Mouse (Mus musculus): ENCODE data around the gene Dab2ip.

Dab2ip gene

DNA sequence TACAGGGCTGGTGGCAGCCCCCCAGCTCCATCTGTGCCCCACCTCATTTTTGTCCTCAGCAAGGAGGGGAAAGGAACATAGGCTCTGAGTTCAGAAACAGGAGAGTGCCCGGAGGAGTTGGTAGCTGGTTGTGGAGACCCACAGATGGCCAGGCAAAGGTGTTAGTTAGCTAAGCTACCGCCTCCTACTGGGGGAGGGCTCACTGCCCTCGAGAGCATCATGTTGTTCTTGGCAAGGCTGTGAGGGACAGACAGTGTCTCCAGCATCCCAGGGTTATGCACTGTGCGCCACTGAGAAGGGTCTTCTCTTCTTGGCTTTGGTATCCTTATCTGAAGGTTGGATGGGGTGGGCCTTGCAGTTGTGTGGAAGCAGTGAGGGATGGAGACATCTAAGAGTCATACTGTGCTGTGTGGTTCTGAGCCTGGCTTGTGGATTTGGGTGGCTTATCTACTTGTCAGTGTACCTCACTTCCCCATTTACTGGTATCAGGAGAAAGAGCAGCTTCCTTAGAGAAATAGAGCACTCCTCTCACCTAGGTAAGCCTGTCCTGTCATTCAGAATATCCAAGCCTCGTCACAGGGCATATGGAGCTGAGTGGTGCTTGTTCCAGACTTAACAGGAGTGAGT is 66.4 kb downstream of the Dab2ip start:
- no peak for DNase-seq

GRCm38 (mm10) chr2:35625007-35625380 is 66.9 kb downstream of the Dab2ip start:
- DNase-seq, result no peak

DNA sequence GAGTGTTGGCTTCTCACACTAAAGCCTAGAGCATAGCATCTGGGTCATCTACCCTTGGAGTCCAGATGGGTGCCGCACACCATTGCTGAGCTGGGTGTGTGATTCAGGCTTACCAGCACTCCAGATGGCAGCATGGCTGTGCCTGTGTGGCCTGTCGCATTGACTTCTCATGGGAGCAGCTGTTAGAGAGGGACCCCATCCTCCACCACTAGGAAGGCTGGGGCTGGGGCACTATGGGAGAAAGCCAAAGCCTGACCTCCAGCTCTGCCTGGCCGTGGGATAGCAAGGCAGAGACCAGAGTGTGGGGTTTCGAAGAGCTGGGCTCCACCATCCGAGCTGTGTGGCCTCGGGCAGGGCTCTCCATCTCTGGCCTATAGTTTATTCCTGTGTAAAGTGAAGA is 67.5 kb downstream of the Dab2ip start:
- no peak for DNase-seq

GRCm38 (mm10) chr2:35626181-35626727 is 68.2 kb downstream of the Dab2ip start:
- DNase-seq, result no peak

DNA sequence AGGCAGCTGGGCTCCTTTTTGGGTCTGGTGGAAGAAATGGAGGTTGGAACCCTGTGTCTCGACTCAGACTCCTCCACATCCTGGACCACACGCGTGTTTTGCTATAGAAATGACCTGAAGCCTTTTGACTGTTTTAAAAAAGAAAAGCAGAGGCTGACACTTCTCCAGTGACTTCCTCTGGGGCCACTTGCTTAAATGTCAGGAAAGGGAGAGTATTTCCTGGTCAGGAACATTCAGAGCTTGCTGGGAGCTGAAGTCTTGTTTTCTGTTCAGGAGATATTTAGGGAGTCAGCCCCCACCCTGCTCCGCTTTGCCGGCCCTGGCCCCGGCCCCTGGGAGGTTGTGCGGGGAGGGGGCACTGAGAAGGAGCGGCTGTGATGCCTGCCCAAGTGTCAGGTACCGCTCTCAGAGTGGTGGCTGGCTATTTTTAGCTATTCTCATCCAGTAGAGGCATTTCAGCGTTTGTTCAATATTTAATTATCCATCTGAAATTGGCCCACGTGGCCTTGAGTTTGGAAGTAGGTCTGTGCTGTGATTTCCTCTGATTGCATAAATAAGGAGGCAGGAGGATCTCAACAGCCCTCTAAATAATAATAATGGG is 69.3 kb downstream of the Dab2ip start:
- DNase-seq, result no peak

DNA sequence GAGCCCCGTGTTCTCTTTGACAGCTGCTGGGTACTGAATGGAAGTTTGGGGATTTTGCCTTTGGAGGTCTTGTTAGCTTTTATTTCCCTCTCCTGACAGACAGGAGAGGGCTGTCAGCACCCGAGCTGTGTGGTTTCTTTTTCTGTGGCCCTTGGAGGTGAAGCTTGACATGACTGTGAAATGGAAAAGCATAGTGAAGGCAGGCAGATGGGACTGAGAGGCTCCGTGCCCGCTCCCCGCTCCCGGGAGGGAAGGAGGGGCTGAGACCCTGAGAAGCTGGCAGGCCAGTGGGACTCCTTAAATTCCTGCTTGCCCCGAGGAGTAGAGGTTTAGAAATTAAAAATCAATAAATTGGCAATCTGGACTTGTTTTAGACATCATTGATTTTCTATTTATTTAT is 70.0 kb downstream of the Dab2ip start:
- no peak for DNase-seq

DNA sequence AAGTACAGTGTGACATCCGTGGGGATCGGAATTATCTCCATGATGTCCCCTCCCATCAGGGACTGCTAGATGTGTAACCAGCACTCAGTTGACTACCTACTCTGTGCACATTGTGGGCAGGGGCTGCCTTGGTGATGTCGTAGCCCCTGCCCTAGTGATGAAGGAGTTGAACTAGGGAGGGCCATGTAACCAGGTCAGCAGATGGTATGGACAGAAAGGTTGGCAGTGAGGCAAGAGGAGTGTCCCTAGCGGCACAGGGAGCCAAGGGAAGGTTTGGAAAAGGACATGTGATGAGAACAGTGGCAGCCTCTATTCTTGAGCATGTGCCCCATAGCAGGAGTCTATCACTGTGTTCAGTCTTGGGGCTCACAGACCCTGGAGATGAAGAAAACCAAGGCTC is 70.6 kb downstream of the Dab2ip start:
- no peak for DNase-seq

- DNase-seq, result no peak
Observed at GRCm38 (mm10) chr2:35629126-35629525, 71.1 kb downstream of the Dab2ip start.

GRCm38 (mm10) chr2:35633392-35633791 is 75.3 kb downstream of the Dab2ip start:
- DNase-seq, result no peak

DNA sequence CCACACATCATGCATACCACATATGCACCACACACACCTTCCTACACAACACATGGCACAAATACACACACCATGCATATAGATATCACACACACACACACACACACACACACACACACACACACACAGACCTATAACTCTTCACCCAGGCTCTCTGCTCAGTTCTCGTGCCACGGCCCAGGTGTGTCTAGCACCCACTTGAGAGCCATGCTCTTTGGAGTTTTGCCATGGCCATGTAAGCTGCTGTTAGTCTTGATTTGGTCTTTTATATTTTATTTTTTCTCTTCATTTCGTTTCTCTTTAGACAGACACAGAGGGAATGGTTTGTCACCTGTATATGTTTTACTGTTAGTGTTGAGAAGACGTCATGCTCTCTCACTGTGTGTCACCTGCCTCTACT is 76.9 kb downstream of the Dab2ip start:
- DNase-seq, result no peak

GRCm38 (mm10) chr2:35635541-35635940 is 77.5 kb downstream of the Dab2ip start:
- DNase-seq, result no peak

DNA sequence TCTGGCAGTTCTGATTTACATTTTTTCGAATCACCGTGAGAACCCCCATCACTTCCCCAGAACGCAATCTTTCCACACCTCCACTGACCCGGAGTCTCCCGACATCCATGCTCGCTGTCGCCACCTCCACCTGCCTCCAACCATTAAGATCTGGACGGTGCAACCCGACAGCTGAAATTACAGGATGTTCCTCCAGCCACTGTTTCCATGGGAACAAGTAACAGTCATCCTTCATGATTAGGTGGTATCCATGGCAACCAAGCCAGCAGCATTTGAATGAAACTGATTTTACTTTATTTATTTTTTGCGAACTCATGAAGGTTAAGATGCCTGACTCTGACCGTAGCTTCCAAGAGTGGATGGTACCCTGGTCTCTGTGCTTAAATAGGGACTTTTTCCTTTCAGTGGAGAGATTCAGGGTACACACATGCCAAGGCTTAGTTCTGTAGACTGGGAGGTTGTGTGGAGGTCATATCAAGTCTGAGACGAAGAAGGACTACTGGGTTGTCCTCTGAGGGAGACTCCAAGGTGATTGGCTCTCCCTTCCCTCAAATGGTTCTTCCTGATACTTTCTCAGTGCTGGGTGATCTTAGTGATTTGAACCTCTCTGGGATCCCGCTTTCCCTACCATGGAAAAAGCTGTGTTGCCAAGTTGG is 79.9 kb downstream of the Dab2ip start:
- no peak for DNase-seq

DNA sequence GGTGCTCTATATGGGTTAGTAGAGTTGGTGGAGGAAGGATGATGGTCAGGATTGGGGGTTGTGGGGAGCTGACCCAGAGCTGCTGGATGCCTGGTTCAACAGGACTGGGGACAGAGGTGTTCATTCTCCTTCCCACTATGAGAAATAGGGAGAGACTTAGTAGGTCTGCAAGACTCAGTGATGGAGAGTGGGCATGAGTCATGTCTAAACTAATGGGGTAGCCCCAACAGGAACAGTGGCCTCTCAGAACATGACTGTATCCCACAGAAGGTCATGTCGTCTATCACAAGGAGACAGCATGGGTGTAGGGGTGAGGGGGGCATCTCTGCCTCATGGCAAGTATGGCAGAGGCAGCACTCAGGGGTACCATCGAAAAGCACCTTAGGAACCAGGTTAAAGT is 81.7 kb downstream of the Dab2ip start:
- DNase-seq, result no peak

GRCm38 (mm10) chr2:35640576-35640975 is 82.5 kb downstream of the Dab2ip start:
- DNase-seq, result peak; percentile 57

- no peak for DNase-seq
Observed at GRCm38 (mm10) chr2:35642224-35642623, 84.2 kb downstream of the Dab2ip start.

GRCm38 (mm10) chr2:35646553-35646952 is 88.5 kb downstream of the Dab2ip start:
- DNase-seq, result no peak

DNA sequence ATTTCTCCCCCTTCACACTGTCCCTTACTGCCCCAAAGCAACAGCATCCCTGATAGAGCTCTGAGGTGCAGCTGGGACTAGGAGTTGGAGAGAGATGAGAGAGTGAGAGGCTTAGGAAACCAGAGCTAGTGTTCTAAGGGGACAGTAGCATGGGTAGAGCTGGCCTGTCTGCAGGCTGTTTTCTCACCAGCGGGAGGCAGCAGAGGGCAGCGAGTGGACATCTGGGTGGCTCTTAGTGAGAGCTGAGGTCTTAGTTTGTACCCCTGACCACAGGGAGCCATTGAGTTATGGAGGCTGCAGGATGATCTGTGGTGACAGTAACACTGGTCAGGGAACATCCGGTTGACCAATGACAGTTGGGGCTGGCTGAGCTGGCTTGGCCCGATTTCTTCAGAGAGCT is 91.6 kb downstream of the Dab2ip start:
- peak; percentile 88 for DNase-seq

DNA sequence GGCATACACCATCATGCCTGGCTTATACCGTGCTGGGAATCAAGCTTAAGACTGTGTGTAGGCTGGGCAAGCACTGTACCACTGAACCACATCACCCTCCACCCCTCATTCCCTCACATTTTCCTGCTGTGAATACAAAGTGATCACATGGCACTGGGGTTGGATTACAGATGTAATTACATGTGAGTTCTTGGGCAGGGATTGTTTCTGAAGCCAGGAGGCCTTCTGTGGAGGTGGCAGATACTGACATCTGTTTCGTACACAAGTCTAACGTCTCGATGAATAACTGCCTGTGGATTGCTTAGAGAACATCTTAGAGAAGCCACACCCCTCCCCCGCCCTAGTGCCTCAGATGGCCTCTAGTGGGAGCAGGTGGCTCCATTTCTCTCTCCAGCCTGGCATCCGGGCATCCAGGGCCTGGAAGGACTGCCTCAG is 93.2 kb downstream of the Dab2ip start:
- peak; percentile 64 for DNase-seq

DNA sequence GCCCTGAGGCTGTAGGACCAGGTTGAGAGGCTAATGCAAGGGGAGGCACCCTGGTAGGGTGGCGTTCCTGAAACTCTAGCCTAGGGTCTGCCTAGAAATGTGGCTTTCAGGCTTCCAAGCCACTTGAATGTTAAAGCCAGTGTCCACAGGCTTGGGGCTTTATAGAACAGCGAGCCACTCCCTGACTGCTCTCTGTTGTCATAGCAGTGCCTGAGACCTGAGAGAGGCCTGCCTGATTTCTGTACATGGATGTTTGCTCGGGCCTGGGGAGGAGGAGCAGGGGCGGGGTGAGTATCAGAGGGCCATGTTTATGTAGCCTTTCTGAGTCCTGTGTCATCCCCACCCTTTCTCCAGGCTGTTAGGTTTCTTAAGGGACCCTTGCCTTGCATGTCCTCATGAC is 94.9 kb downstream of the Dab2ip start:
- no peak for DNase-seq

DNA sequence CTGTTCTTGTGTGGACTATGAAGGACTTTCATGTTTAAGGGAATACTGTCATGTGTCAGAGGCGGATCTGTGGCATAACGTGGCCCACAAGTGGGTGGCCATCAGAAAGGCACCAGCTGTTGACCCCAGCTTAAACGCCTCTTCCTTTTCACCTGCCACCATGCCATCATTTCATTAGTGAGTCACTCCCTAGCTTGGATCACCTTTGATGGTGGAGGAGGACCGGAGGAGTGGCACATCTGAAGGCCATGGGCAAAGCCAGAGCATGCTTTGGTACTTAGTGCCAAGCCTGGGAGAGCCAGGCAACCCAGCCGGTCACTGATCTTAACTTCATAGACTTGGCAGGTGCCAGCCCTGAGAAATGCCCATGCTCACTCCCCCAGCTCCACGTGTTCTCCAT is 96.7 kb downstream of the Dab2ip start:
- no peak for DNase-seq

GRCm38 (mm10) chr2:35655996-35656395 is 97.9 kb downstream of the Dab2ip start:
- no peak for DNase-seq

GRCm38 (mm10) chr2:35658311-35658710 is 100.2 kb downstream of the Dab2ip start:
- no peak for DNase-seq

GRCm38 (mm10) chr2:35659578-35660194 is 101.6 kb downstream of the Dab2ip start:
- DNase-seq, result no peak

DNA sequence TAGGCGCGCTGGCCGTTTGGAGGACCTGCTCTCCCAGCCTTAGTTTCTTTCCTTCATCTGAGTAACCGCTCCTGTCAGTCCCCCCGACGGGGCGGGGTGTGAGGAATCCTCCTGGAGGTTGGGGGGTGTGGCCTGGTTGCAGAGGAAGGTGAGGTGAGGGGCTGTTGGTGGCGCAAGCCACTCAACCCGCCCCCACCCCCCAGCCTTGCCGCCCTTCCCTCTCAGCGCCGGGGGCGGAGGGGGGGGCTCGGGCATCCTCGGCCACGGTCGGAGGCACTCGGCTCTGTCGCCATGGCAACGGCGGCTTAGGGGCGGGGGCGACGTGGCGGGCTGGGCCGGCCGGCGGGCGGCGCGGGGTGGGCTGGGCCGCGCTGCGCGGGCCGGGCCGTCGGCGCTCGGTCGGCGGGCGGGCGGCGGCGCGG is 102.9 kb downstream of the Dab2ip start:
- DNase-seq, result peak; percentile 86
